Mouse (Mus musculus): ENCODE data around the gene D1Ertd622e. TPM values are rescaled to one million over a fixed set of nuclear protein-coding genes. Genes with fewer than 3 reads are reported as not detected.
"Not testable (repeated sequence)": the region's sequence is repeated elsewhere in the genome, so short reads cannot be mapped to it uniquely, and the experiment has no call there.

D1Ertd622e gene
- total RNA-seq, 2 experiments from 2014 or later = 13.2 to 16.2 TPM

DNA sequence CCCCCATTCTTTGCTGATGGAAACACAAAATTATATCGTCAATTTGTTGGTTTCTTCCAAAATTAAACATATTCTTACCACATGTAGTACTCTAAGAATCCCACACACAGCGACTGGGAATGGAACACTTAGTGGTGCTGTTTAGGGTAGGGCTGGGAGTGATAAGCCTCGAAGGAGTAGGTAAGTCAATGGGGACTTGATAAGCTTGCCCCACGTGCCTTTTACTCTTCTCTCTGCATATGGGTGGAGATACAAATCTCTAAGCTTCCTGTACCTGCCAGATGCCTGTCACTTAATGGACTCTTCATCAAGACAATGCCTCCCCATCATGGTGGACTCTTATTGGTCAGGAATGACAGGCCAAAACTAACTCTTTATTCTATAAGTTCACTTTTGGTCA, 78.8 kb downstream of the D1Ertd622e start:
- DNase-seq (ENCODE audit: low spot score) = no peak

DNA sequence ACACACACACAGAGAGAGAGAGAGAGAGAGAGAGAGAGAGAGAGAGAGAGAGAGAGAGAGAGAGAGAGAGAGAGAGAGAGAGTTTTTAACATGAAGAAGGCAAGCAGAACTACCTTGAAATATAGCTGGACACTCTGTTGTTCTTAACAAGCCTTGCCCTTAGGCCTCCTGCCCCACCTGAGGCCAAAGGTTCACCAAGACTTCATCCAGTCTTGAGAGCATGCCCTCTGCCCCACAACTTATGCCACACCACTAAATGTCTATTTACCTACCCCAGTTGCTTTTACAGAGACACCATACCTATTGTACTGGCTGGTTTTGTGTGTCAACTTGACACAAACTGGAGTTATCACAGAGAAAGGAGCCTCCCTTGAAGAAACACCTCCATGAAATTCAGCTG, 81.2 kb downstream of the D1Ertd622e start:
- DNase-seq (ENCODE audit: low spot score) = not testable (repeated sequence)

DNA sequence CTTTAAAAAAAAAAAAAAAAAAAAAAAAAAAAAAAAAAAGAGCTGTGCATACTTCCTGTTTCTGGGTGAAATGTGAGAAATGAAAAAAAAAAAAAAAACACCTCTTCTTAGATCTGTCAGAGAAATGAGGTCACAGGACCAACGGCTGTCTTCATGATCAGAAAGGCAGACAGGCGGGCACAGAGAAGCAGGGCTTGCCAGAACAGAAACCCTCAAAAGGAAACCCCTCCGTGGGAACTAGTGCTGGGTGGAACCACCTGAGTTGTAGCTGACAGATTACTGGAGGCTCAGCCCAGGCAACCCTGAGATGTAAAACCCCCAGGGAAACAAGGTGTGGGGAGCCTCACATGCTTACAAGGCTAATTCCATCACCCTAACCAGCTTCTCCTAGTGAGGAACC, 81.6 kb downstream of the D1Ertd622e start:
- no peak for DNase-seq (ENCODE audit: low spot score)

DNA sequence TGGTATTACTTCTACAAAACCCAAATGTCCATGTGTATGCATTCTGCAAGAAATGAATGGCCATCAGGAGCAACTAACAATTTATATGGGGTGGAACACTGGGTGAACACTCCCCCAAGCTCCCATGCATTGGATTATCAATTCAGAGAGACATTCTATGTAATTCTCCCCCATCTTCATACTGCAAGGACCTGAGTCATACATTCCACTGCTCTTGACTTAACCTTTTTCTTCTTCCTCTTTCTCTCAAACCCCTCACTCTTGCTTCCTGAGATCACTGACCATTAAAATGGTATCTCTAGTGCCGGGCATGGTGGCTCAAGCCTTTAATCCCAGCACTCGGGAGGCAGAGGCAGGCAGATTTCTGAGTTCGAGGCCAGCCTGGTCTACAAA, 83.9 kb downstream of the D1Ertd622e start:
- DNase-seq (ENCODE audit: low spot score) = no peak

DNA sequence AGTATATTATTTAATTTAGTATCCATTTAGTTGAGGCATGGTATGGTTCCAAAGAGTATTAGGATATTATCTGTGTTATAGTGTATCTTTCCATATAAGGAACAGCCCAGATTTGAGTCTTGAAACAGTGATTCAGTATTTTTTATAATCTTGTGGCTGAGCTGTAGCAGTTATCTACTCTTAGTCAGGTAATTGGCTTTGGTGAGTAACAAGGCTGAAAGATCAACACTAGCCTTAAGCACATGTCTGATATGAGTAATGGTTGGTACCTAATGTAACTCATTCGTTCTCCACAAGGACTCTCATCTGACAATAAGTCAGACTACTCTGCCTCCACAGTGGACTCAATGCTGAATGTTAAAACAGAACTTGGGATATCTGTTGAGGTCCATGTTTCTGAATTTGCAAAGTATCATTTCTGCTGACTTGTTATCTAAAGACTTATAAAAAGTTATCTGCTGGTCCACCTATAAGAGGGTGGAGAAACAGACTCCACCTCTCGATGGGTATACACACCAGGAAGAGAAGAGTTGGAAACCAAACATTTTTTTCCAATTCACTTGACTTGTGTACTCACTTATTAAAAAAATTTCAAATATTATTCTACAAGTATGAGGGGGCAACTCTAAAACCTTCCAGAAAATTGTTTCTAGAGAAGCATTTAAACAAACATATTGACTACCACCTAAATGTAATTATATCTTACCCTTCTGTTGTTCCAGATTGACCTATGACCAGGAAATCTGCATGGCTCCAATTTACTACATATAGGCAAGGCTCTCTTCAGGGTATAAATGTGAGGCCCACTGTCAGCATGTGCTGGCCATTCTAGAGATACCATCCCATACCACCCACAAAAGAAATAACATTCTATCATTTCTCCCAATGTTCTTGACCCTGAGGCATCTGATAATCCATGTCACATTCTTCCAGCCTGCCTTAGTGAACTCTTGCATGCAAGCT, 84.5 kb downstream of the D1Ertd622e start:
- DNase-seq (ENCODE audit: low spot score) = no peak

DNA sequence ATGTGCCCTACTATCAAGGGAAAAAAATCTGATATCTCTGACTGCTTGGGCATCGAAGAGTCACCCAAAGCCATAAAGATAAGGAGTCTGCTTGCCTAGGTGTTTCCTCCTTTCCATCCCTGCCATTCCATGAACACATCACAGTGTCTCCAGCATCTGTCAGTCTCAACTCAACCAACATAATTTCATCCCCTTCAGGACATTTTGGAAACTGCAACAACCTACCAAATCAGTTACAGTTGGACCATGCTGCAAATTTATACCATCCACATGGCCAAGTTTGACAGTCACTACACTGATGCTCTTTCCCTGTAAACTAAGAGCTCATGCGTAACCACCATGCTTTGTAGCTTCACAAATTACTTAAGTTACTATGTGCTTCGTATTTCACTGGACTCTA, 85.3 kb downstream of the D1Ertd622e start:
- DNase-seq (ENCODE audit: low spot score) = no peak

DNA sequence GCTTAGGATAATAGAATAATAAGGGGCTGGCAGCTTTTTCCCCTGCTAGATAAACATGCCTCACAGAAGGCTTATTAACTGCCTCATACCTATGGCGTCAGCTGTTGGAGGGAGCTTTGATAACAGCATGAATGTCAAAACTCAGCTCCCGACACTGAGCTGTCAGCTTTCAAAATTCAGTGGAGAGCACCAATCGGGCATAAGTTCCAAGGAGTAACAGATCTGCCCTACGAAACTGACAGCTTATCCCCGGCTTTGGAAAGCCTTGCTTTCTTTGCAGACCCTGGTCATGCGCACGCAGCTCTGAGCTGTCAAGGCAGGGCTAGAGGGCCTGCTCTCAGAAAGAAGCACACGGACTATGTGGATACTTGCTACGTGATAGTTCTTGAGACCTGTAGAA, 91.1 kb downstream of the D1Ertd622e start:
- no peak for DNase-seq (ENCODE audit: low spot score)

DNA sequence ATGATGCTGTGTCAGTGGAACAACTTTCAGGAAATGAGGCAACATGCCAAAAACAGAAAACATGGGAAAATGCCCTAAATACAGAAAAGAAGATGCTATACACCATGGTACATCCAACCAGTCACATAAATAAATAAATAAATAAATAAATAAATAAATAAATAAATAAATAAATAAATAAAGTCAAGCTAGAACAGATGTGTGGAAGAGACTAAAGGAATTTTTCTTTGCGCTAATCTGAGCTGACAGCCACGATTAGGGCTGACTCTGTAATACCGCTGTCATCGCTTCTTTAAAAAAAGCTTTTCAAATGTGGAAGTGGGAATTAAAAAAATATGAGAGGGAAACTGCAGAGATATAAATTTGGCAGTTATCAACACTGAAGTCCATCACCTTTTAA, 93.9 kb downstream of the D1Ertd622e start:
- DNase-seq (ENCODE audit: low spot score) = no peak

DNA sequence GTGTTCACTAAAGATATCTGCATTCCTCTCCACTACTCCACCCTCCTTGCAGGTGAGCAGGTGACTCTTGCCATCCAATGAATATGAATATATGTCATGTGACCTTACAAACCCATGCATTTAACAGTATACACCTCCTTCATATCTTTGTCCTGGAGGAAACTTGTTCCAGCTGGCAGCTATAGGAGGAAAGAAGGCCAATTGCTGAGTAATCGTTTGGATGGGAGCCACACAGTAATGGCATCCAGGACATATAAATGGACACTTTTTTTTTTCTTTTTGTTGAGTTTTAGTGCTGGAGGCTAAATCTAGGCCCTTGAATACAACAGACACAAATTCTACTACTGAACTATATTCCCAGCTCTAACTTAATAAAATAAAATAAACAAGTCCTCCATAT, 97.2 kb downstream of the D1Ertd622e start:
- DNase-seq (ENCODE audit: low spot score) = no peak

DNA sequence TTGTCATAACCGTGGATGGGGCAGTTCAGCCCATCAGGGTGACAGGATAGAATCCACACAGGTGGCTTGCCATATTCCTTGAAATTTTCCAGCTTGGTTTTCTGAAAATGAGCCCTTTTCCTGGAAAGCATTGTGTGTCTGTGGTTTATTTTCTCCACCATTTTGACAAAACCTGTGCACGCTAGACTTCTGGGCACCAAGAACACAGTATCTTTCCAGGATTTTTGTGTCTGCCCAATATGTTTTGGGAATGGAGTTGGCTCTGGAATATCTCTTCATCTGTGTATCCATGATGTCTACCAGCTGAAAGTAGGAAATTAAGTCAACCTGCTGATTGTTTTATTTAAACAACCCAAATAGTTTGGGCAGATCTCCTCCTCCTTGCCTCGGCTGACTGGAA, 99.0 kb downstream of the D1Ertd622e start:
- no peak for DNase-seq (ENCODE audit: low spot score)

Other genes with a start within 250 kb of the D1Ertd622e start
- gene Gin1, start 108.1 kb upstream of the D1Ertd622e start, total RNA-seq (2021) = 1 to 10 TPM; 3.8 to 4.1 TPM
- 1 to 10 TPM; 1.7 to 1.8 TPM for gene Ppip5k2, start 108.3 kb upstream of the D1Ertd622e start, total RNA-seq (2021)

All from gastrocnemius, adult 18-20 months (tissue).